Mouse (Mus musculus): ENCODE data around the gene Gria1. TPM values are rescaled to one million over a fixed set of nuclear protein-coding genes. Genes with fewer than 3 reads are reported as not detected.

The Gria1 gene
- total RNA-seq, 2 experiments from 2014 or later: 218 to 241 TPM

GRCm38 (mm10) chr11:57160076-57160475 lies 148.9 kb downstream of the Gria1 start:
- no peak for DNase-seq (ENCODE audit: low spot score in 2 of 2)

GRCm38 (mm10) chr11:57162931-57163330 lies 151.7 kb downstream of the Gria1 start:
- DNase-seq (ENCODE audit: low spot score in 2 of 2): no peak

DNA sequence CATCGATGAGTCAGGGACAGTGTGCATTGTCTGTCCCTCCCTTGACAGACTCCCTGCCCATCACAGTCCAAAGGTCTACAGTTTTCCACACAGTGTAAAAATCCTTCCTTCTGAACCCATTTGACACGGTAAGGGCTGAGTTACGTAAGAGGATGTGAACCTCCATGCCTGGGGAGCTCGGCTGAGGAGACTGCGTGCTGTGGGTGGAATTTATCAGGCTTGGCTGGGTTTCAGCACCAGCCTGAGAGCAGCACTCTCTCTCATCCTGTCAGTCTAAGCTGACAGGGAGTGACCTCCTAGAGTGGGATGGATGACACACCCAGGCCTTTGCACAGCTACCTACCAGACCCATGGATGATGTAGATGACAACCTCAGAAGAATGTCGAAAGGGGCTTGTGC lies 158.9 kb downstream of the Gria1 start:
- DNase-seq (ENCODE audit: low spot score in 2 of 2): peak in 1 of 2 experiments; percentile 39

DNA sequence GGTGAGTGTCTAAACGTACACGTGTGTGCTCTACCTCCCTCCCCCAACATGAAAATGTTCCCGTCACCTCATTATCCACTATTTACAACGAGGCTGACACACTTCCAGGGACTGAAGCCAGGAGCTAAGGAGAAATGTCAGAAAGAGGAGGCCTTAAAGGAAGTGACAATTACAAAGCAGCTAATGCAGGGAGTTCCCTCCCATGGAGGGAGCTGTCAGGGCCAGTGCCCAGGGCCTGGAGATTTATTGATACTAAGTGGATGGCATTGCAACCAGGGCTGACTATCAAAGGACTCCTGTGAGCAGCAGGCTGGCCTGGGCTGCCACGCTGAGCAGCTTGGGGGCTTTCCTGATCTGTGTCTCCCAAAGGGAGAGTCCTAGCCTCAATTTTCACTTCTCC lies 163.0 kb downstream of the Gria1 start:
- no peak for DNase-seq (ENCODE audit: low spot score in 2 of 2)

GRCm38 (mm10) chr11:57176552-57176951 lies 165.4 kb downstream of the Gria1 start:
- DNase-seq (ENCODE audit: low spot score in 2 of 2): no peak

DNA sequence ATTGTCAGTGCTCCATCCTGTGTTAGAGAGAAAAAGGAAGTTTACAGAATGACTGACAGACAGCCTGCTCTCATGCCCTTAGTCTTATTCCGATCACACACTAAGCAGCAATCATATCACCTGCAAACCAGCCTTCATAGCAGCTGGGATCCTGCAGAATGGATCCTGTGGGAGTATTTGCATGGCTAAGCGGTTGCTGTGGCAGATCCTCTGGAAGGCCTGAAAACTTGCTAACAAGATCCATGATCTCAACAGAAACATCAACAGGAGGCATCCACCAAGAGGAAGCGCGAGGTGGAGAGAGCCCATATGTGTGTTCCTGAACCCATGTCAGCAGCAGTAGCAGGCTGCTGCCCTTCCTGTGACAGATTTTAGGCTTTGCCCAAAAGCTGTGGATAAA lies 173.0 kb downstream of the Gria1 start:
- no peak for DNase-seq (ENCODE audit: low spot score in 2 of 2)

GRCm38 (mm10) chr11:57185110-57185509 lies 173.9 kb downstream of the Gria1 start:
- DNase-seq (ENCODE audit: low spot score in 2 of 2): no peak

- DNase-seq (ENCODE audit: low spot score in 2 of 2): no peak
Measured at GRCm38 (mm10) chr11:57189391-57189790, 178.2 kb downstream of the Gria1 start.

- no peak for DNase-seq (ENCODE audit: low spot score in 2 of 2)
Measured at GRCm38 (mm10) chr11:57194746-57195145, 183.6 kb downstream of the Gria1 start.

DNA sequence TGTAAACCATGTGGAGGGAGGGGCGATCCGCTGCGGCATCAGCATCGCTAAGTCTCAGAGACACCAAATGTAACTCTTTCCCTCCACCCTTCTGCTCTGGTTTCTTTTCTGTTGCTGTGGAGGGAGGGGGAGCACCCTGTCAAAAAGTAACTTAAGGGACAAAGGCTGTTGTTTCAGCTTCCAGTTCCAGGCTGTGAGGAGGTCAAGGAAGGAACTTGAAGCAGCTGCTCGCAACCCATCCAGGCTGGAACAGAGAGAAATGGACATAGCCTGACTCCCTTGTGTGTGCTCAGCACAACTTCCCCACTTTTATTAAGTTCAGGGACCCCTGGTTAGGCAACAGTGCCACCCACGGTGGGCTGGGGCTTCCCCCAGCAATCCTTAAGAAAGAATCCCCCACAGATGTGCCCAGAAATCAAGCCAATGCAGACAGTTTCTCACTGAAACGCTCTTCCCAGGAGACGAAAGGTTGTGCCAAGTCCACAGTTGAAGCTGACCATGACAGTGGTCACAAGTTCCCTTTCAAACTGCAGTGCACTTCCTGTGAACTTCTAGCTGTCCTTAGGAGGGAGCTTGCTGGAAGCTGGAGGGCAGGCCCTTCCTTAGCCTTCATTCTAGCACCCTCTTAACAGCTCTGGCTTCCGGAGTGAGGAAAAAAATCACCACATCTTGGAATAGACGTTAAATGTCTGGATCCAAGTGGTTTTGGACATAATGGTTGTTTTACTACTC lies 190.2 kb downstream of the Gria1 start:
- no peak for DNase-seq (ENCODE audit: low spot score in 2 of 2)

DNA sequence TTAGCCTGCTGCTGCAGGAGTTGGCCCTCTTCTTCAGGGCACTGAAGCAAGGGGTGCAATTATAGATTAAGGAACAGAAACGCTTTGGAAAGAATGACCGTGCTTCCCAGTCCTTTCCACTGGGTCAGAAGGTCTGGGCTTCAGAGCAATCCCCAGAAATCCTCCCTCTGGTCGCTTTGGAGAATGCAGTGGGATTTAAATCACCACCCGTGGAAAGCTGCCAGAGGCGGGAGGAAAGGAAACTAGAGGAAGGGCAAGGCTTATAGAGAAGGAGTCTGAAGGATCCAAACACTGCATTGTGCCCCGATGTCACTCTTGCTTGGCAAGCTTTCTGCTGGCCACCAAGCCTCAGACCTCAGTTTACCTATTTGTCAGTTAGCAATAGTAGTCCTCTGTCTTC lies 193.2 kb downstream of the Gria1 start:
- DNase-seq (ENCODE audit: low spot score in 2 of 2): no peak

DNA sequence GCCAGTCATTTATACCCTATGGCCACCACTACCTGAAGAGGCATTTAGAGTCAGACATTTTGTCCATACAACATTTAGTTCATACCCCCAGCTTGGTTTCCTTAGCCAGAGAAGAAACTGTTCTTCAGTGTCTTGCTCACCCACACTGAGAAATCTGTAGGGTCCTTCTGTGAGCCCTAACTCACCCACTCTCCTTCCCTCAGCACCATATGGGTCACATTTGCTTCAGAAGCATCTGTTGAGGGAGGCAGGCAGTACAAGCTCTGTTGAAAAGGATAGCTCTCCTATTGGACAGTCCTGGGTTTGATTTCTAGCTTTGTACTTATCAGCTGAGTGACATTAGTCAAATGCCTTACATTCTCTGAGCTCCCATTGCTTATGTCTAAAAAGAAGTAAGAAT lies 196.1 kb downstream of the Gria1 start:
- DNase-seq (ENCODE audit: low spot score in 2 of 2): no peak

- no peak for DNase-seq (ENCODE audit: low spot score in 2 of 2)
Measured at GRCm38 (mm10) chr11:57214079-57214478, 202.9 kb downstream of the Gria1 start.

GRCm38 (mm10) chr11:57214583-57214982 lies 203.4 kb downstream of the Gria1 start:
- no peak for DNase-seq (ENCODE audit: low spot score in 2 of 2)

- no peak for DNase-seq (ENCODE audit: low spot score in 2 of 2)
Measured at GRCm38 (mm10) chr11:57222797-57223569, 211.8 kb downstream of the Gria1 start.

- DNase-seq (ENCODE audit: low spot score in 2 of 2): peak; percentile 25 to 26
Measured at GRCm38 (mm10) chr11:57235446-57235845, 224.3 kb downstream of the Gria1 start.

DNA sequence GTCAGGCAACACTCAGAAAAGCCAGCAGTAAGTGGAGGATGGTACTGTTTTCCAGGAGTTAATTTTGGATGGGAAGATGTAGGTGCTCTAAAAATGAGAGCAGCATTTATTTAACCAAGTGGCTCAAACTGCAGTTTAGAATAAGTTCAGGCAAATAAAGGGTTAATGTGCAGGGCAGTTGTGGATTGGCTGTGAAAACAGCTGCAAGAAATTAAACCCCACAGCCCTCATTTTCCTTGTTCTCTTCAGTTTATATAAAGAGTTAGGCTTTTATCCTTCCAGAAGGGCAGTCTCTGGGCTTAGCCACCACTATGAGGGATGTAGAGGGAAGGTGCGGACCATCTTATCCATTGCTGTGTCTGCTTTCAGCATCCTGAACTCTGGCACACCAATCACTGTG lies 225.2 kb downstream of the Gria1 start:
- no peak for DNase-seq (ENCODE audit: low spot score in 2 of 2)

- no peak for DNase-seq (ENCODE audit: low spot score in 2 of 2)
Measured at GRCm38 (mm10) chr11:57239758-57240157, 228.6 kb downstream of the Gria1 start.

DNA sequence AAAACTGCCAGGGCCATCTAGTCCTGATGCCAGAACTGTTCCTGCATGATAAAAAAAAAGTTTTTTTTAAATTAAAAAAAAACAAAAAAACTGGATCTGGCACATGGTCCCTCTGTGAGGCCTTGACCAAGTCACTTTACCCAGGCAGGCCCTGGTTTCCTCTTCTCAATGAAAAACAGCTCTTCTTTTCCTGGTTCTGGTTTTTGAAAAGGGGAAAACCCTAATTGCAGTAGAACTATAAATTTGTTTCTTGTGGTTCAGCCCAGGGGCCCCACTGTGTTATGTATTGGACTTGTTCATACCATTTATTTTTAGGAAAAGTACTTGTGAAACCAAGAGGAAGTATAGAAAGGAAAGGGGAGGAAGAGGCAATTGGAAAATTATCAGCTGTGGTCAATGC lies 232.6 kb downstream of the Gria1 start:
- DNase-seq (ENCODE audit: low spot score in 2 of 2): no peak

DNA sequence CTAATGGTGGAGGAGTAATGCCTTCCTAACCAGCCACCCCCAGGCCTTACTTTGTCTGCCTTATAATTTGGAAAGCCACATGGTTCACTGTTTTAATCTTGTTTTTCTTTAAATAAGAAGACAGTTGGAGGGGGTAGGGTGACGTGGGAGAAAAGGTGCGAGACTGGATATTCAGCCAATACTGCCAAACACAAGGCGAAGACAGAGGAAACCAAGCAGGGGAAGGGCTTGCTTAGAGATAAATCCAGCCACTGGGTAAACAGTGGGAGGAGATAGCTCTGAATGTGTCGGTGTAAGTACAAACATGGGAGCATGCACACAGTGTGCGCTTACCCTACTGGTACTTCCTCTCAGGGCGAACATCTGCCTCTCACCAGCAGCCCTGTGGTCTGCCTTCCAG lies 233.4 kb downstream of the Gria1 start:
- peak; percentile 12 to 30 for DNase-seq (ENCODE audit: low spot score in 2 of 2)

DNA sequence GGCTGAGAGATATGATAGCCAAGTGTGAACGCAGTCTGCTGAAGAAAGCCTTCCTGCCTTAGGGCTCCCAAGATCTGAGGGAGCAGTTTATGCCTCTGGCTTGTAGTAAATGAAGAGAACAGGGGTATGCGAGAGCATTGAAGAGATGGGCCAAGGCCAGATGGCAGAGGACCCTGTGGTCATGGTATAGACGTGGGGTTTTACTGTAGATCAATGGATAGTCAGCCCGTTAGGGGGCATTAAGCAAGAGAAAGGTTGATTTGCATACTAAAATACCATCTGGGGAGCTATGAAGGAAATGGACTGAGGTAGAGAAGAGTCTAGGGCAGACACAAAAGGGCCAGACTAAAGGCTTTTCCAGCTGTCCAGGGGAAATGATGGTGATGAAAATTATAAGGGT lies 237.7 kb downstream of the Gria1 start:
- DNase-seq (ENCODE audit: low spot score in 2 of 2): no peak

DNA sequence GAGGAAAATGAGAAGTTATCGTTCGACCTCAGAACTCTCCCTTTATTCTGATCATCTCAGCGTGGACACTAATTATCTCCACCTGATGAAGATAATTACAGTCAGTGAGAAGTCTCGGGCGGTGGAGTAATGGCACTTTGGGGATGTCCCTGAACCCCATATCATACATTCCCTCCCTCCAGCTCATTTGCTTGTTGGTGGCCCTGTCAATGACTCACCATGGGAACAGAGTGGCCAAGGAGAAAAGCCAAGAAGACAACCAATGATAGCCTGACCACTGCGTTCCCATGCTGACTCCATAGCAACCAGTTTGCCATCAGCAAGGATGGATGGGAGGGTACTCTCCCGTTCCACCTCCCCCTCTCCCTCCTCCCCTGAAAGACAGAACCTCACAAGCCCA lies 238.9 kb downstream of the Gria1 start:
- DNase-seq (ENCODE audit: low spot score in 2 of 2): no peak

GRCm38 (mm10) chr11:57271687-57272086 lies 260.5 kb downstream of the Gria1 start:
- peak; percentile 55 to 68 for DNase-seq (ENCODE audit: low spot score in 2 of 2)
